Mouse (Mus musculus): ENCODE measurements at regions not wholly inside any gene's neighbourhood (a gene's known extent, or its start where the extent isn't known, plus 50 kb on each side); places are given as distances from the start of the nearest gene placed in this dataset.

DNA sequence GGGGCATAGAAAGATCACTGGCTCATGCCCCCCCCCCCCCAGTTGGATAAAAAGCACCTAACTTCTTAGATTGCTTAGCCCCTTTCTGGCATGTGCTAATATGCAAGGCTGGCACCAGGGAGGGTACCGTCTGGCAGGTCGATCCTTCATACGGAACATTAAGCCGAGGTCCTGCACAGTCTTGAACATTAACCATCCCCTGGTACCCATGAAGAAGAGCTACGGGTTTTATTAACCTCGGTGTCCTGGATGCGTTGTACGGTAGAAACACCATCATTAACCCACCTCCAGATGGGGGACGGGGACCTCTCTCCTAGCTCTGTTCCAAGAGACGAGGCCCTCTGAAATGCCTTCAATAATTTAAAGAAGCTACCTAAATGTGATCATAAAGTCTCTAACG is 178.7 kb downstream of the Maf start:
- no peak for TF ChIP-seq CTCF (IDR thresholded peaks at IDR 0.05; ENCODE audit: low read depth)
- H3K4me1 ChIP-seq (replicated peaks; ENCODE audit: insufficient read depth, low read length), result peaks cover 5% of the 10 kb centered on the region; the same call in 1 of the 2 replicates
- no peaks in the 10 kb centered on the region for H3K27me3 ChIP-seq (ENCODE audit: insufficient read depth, low read length)
- H3K9me3 ChIP-seq (replicated peaks; ENCODE audit: low read length), result no peaks in the 10 kb centered on the region
- WGBS, result 72% methylated on average over 11 of the region's 11 CpGs
- no peak for DNase-seq (ENCODE audit: low spot score)
- no peak overlapping the region for H3K9ac ChIP-seq (ENCODE audit: low read depth, low read length)
- no peak overlapping the region for H3K4me3 ChIP-seq (replicated peaks; ENCODE audit: low read depth, low read length)
- H3K27ac ChIP-seq, result no peak overlapping the region
- H3K4me2 ChIP-seq (ENCODE audit: low read length), result no peak overlapping the region
- no peaks in the 10 kb centered on the region for H3K36me3 ChIP-seq (ENCODE audit: insufficient read depth, low read length)
- no peak for ATAC-seq (replicated peaks; ENCODE audit: low FRiP score, low read depth)

DNA sequence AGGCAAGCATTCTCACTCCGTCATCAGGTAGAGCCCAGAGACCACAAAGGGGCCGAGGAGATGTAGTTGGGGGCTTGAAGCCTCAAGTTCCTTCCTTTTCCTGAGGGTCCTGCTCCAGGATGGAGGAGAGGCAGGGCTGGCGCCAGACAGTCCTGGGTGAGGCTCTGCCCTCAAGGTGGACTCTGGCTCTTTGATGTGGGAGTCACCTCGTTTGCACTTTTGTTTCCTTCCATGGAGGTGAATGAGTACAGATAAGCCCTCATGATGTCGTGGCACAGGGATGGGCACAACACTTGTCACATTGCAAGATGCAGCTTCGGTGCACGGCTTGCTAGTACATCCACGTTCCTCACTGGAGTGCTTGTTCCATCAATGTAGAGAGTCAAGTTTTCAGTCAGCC is 182.4 kb downstream of the Maf start:
- ATAC-seq (replicated peaks; ENCODE audit: low FRiP score, low read depth) (no peak), DNase-seq (ENCODE audit: low spot score) (no peak)
- Histone ChIP-seq H3K9me3 (replicated peaks; ENCODE audit: low read length) (no peaks in the 10 kb centered on the region), H3K9ac (ENCODE audit: low read depth, low read length) (no peak overlapping the region), H3K4me3 (replicated peaks; ENCODE audit: low read depth, low read length) (no peak overlapping the region), H3K27me3 (ENCODE audit: insufficient read depth, low read length) (no peaks in the 10 kb centered on the region), H3K4me2 (ENCODE audit: low read length) (no peak overlapping the region), H3K36me3 (ENCODE audit: insufficient read depth, low read length) (no peaks in the 10 kb centered on the region), H3K27ac (no peak overlapping the region), H3K4me1 (replicated peaks; ENCODE audit: insufficient read depth, low read length) (peaks cover 5% of the 10 kb centered on the region; the same call in 1 of the 2 replicates)
- WGBS, result 86% methylated on average over 8 of the region's 8 CpGs
- TF ChIP-seq CTCF (IDR thresholded peaks at IDR 0.05; ENCODE audit: low read depth), result no peak

DNA sequence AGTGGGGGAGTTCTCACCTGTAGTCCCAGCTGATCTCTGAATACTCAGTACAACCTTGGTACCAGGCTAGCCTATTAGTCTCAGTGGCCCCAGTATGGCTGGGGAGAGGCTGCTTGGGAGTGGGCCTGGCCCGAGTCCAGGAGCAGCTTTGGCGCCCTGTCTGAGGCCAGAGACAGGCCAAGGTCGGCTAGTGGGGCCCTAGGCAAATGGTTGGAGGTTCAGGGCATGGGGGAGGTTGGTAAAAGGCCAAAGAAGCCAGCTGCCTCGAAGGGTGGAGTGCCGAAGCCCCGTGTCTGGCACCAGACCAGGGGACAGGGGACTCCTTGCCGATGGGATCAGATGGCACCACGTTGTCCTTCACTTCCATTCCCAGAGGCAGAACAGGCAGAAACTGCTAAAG is 182.9 kb downstream of the Maf start:
- H3K27me3 ChIP-seq (ENCODE audit: insufficient read depth, low read length), result no peaks in the 10 kb centered on the region
- peaks cover 1% of the 10 kb centered on the region; the same call in 1 of the 2 replicates for H3K4me1 ChIP-seq (replicated peaks; ENCODE audit: insufficient read depth, low read length)
- 62% methylated on average over 8 of the region's 8 CpGs for WGBS
- no peak for TF ChIP-seq CTCF (IDR thresholded peaks at IDR 0.05; ENCODE audit: low read depth)
- H3K4me2 ChIP-seq (ENCODE audit: low read length), result no peak overlapping the region
- no peak for DNase-seq (ENCODE audit: low spot score)
- no peak overlapping the region for H3K9ac ChIP-seq (ENCODE audit: low read depth, low read length)
- H3K27ac ChIP-seq, result no peak overlapping the region
- no peak for ATAC-seq (replicated peaks; ENCODE audit: low FRiP score, low read depth)
- no peak overlapping the region for H3K4me3 ChIP-seq (replicated peaks; ENCODE audit: low read depth, low read length)
- H3K36me3 ChIP-seq (ENCODE audit: insufficient read depth, low read length), result no peaks in the 10 kb centered on the region
- no peaks in the 10 kb centered on the region for H3K9me3 ChIP-seq (replicated peaks; ENCODE audit: low read length)

DNA sequence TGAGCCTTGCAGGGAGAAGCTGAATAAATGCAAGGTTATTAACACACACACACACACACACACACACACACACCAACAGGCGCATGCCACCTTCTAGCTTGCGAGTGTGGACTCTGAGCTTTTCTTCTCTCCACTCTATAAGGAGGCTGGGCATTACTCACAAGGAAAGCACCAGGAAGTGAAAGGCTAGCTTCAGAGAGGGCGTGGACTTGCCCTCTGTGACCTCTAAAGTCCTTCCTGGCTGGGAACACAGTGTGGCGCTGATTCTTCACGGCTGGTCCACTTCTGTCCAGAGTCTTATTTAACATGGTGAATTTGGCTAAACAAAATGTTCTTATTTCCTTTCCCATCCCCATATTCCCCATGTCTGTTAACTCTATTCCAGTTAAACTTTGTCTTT is 185.1 kb downstream of the Maf start:
- Histone ChIP-seq H3K9me3 (replicated peaks; ENCODE audit: low read length) (no peaks in the 10 kb centered on the region), H3K4me1 (replicated peaks; ENCODE audit: insufficient read depth, low read length) (no peaks in the 10 kb centered on the region), H3K27me3 (ENCODE audit: insufficient read depth, low read length) (no peaks in the 10 kb centered on the region), H3K4me3 (replicated peaks; ENCODE audit: low read depth, low read length) (no peak overlapping the region), H3K36me3 (ENCODE audit: insufficient read depth, low read length) (no peaks in the 10 kb centered on the region), H3K27ac (no peak overlapping the region), H3K9ac (ENCODE audit: low read depth, low read length) (no peak overlapping the region), H3K4me2 (ENCODE audit: low read length) (no peak overlapping the region)
- DNase-seq (ENCODE audit: low spot score) (peak; percentile 27), ATAC-seq (replicated peaks; ENCODE audit: low FRiP score, low read depth) (no peak; the same call in 1 of the 2 replicates)
- no peak for TF ChIP-seq CTCF (IDR thresholded peaks at IDR 0.05; ENCODE audit: low read depth)
- WGBS, result 64% methylated on average over 5 of the region's 5 CpGs

DNA sequence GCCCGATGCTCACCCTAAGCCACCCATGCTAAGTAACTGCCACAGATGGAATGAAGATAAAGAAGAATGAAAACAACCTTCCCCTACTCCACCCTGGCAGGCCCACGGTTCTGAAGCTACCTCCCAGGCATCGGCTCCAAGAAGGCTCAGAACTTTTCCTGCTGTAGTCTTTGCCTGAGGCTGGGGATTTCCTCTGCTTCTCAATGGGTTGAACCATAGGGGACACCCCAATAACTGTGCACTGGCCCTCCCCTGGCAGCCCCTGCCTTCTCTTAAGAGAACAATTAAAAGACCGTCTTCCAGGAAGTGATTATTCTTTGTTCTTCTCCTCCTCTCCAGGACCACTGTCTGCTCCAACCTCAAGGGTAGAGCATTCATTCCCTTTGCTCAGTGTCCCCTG is 191.9 kb downstream of the Maf start:
- Histone ChIP-seq H3K4me1 (replicated peaks; ENCODE audit: insufficient read depth, low read length) (no peaks in the 10 kb centered on the region), H3K9me3 (replicated peaks; ENCODE audit: low read length) (no peaks in the 10 kb centered on the region), H3K9ac (ENCODE audit: low read depth, low read length) (no peak overlapping the region), H3K4me2 (ENCODE audit: low read length) (no peak overlapping the region), H3K27me3 (ENCODE audit: insufficient read depth, low read length) (no peaks in the 10 kb centered on the region), H3K36me3 (ENCODE audit: insufficient read depth, low read length) (no peaks in the 10 kb centered on the region), H3K4me3 (replicated peaks; ENCODE audit: low read depth, low read length) (no peak overlapping the region), H3K27ac (no peak overlapping the region)
- DNase-seq (ENCODE audit: low spot score), result no peak
- no peak for TF ChIP-seq CTCF (IDR thresholded peaks at IDR 0.05; ENCODE audit: low read depth)
- ATAC-seq (replicated peaks; ENCODE audit: low FRiP score, low read depth), result no peak
- 66% methylated on average over 4 of the region's 4 CpGs for WGBS

DNA sequence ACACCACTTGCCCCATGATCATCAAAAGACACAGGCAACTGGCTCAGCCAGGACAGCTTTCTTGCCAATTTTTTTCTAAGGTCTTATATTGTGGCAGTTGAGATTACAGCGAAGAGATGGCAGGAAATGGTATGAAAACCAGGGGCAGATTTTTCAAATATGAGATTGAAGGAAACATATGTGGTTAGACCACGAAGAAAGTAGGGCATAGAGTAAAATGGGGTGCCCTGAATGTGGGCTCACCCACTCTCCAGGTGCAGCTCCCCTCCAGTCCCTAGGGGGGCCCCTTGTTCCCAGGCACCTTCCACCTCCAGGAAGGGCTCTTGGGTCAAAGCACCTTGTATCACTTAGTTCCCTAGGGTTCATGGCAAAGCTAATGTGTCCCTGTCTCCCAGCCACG is 193.1 kb downstream of the Maf start:
- TF ChIP-seq CTCF (IDR thresholded peaks at IDR 0.05; ENCODE audit: low read depth), result no peak

DNA sequence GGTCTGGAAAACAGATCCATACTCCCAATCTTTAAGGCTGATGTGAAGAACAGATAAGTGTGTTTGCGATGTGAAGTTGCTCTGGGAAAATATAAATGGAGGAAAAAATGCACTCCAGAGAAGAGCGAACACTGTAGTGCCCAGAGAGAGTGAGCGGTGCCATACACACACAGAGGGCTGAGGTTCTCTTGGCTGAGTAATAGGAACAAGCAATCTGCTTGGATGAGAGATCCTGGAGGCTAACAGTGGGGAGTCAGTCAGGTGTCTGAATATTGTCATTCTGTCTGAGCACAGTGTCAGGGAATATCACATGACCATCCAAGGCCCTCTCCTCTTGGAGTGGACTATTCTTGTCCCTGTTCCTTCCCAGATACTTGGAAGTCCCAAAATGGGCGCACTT is 200.4 kb downstream of the Maf start:
- no peak overlapping the region for H3K9ac ChIP-seq (ENCODE audit: low read depth, low read length)
- no peak overlapping the region for H3K4me2 ChIP-seq (ENCODE audit: low read length)
- ATAC-seq (replicated peaks; ENCODE audit: low FRiP score, low read depth) (no peak), DNase-seq (ENCODE audit: low spot score) (no peak)
- H3K9me3 ChIP-seq (replicated peaks; ENCODE audit: low read length), result no peaks in the 10 kb centered on the region
- H3K27me3 ChIP-seq (ENCODE audit: insufficient read depth, low read length), result no peaks in the 10 kb centered on the region
- H3K4me3 ChIP-seq (replicated peaks; ENCODE audit: low read depth, low read length), result no peak overlapping the region
- no peak for TF ChIP-seq CTCF (IDR thresholded peaks at IDR 0.05; ENCODE audit: low read depth)
- H3K27ac ChIP-seq, result no peak overlapping the region
- WGBS, result 93% methylated on average over 4 of the region's 4 CpGs
- H3K4me1 ChIP-seq (replicated peaks; ENCODE audit: insufficient read depth, low read length), result no peaks in the 10 kb centered on the region
- no peaks in the 10 kb centered on the region for H3K36me3 ChIP-seq (ENCODE audit: insufficient read depth, low read length)

More for the DNA sequence above, 193.1 kb downstream of the Maf start:
- WGBS, result 76% methylated on average over 3 of the region's 3 CpGs
- Histone ChIP-seq H3K4me2 (ENCODE audit: low read length) (no peak overlapping the region), H3K27me3 (ENCODE audit: insufficient read depth, low read length) (no peaks in the 10 kb centered on the region), H3K4me3 (replicated peaks; ENCODE audit: low read depth, low read length) (no peak overlapping the region), H3K9ac (ENCODE audit: low read depth, low read length) (no peak overlapping the region), H3K36me3 (ENCODE audit: insufficient read depth, low read length) (no peaks in the 10 kb centered on the region), H3K9me3 (replicated peaks; ENCODE audit: low read length) (no peaks in the 10 kb centered on the region), H3K27ac (no peak overlapping the region), H3K4me1 (replicated peaks; ENCODE audit: insufficient read depth, low read length) (no peaks in the 10 kb centered on the region)
- no peak for DNase-seq (ENCODE audit: low spot score)
- no peak for ATAC-seq (replicated peaks; ENCODE audit: low FRiP score, low read depth)
